Mouse (Mus musculus) splenic B cell, adult 2 months (primary cell): ENCODE measurements around the gene Stk4.
A peak's percentile ranks its signal among the peaks of the same experiment; 100 is the strongest.

ENCODE experiments used
- DNase-seq: peaks from one replicate; pipeline ENCODE4 v3.0.0-alpha.2; 2011; ENCODE audit warnings: low read depth, low spot score
- H3K27me3 ChIP-seq: 2 replicates; pipeline ENCODE4 v1.6.1; 2012; ENCODE audit warnings: mild to moderate bottlenecking, low read length, moderate library complexity, mixed read lengths; ENCODE audit not compliant: control insufficient read depth, poor library complexity, insufficient read depth, severe bottlenecking
- H3K36me3 ChIP-seq: 2 replicates; pipeline ENCODE4 v1.6.1; 2012; ENCODE audit warnings: mild to moderate bottlenecking, low read length, moderate library complexity, mixed read lengths; ENCODE audit not compliant: control insufficient read depth, poor library complexity, insufficient read depth, severe bottlenecking

Stk4 gene

GRCm38 (mm10) chr2:164188722-164189121 is 118.6 kb downstream of the Stk4 start:
- Histone ChIP-seq H3K36me3 (no peaks in the 10 kb centered on the region), H3K27me3 (no peaks in the 10 kb centered on the region)
- DNase-seq: peak; percentile 65

- no peaks in the 10 kb centered on the region for H3K27me3 ChIP-seq
- DNase-seq: no peak
These were observed 120.5 kb downstream of the Stk4 start, which contains the start of gene Wfdc12 for GRCm38 (mm10) chr2:164190576-164190975. Wfdc12 (minus strand) TSS chr2:164190608.

GRCm38 (mm10) chr2:164192279-164192678 is 122.2 kb downstream of the Stk4 start:
- no peaks in the 10 kb centered on the region for H3K36me3 ChIP-seq
- no peak for DNase-seq
- no peaks in the 10 kb centered on the region for H3K27me3 ChIP-seq

More at GRCm38 (mm10) chr2:164190576-164190975, 120.5 kb downstream of the Stk4 start, which contains the start of gene Wfdc12:
- no peaks in the 10 kb centered on the region for H3K36me3 ChIP-seq

DNA sequence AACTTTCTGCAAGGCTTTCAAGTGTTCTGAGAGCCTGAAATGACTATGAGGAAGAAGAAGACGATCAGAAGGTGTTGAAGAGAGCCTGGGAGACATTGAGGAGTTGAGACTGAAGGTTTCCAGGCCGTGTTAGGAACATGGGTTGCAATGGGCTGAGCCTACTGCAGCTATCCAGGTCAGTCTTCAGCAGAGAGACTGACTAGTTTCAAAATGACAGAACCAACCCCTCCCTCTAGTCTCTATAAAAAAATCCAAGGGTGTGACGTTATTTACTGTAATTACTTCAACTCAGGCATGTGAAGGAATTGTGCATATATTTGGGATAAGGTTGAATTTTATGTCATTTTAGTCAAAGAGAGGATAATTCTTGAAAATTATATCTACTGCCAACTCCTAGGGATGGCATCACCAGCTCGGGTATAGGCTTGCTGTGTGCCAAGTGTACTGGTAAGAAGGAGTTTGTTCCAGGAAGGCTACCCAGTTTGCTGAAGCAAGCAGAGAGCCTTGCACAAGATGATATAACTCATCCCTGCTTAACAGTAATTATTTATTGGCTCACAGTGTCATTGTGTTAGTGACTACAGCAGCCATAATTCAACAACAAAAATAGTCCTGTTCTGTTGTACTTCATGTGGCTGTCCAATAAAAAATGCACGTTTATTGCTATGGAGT is 125.0 kb downstream of the Stk4 start:
- H3K36me3 ChIP-seq: no peaks in the 10 kb centered on the region
- H3K27me3 ChIP-seq: no peaks in the 10 kb centered on the region
- DNase-seq: no peak

GRCm38 (mm10) chr2:164195971-164196699 is 126.0 kb downstream of the Stk4 start:
- DNase-seq: no peak
- H3K36me3 ChIP-seq: no peaks in the 10 kb centered on the region
- H3K27me3 ChIP-seq: no peaks in the 10 kb centered on the region

GRCm38 (mm10) chr2:164196700-164196990 is 126.5 kb downstream of the Stk4 start:
- H3K27me3 ChIP-seq: no peaks in the 10 kb centered on the region
- no peak for DNase-seq
- no peaks in the 10 kb centered on the region for H3K36me3 ChIP-seq

DNA sequence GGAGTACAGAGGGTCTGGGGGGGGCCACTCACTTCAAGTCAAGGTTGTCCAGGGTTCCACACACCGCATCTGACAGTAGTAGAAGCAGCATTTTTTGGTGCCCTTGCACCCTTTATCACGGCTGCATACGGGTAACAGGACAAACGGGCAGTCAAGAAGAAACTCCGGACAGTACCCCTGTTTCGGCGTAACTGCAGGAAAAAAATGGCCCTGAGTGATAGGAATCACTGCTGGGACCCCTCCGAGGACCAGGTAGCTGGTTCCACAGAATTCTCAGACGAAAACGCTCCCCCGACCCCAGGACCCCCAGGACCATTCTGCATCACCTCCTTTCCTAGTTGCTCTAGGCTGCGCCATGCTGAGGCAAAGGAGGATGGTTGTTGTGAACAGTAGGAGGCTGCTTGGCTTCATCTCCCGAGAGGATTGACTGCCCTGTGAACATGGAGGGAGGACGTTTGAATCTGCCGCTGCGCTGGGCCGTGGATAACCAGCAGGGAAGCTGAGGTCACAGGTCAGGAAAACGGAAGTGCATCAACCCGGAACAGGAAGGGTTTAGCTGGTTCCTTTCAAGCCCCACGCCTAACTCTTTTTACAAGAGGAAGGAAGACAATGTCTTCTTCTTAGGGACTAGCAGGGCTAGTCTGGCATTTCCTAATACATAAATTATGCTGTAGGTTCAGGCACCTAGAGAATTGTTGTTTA is 129.7 kb downstream of the Stk4 start, which contains the start of gene Wfdc15a:
Gene Wfdc15a (minus strand): TSS at position 505 of the 702 bp plus-strand sequence.
- Histone ChIP-seq H3K27me3 (no peaks in the 10 kb centered on the region), H3K36me3 (no peaks in the 10 kb centered on the region)
- DNase-seq: no peak
